Mouse (Mus musculus) left cerebral cortex, adult 6 months (tissue): Measurements from ENCODE around the gene Rgs3. TPM values are rescaled to one million over a fixed set of nuclear protein-coding genes. Genes with fewer than 3 reads are reported as not detected.

Source experiments
- long read RNA-seq, 2 experiments: library from polyadenylated mRNA; unstranded; transcript quantifications; one replicate each; pipeline ENCODE4 v2.0.0; 2019 to 2020
- polyA plus RNA-seq: library from polyadenylated mRNA; unstranded; fragments of <200 nt; fragmentation: Nextera tagmentation; gene quantifications from 2 replicates; pipeline ENCODE4 v1.2.3, GENCODE M21; 2021

Gene Rgs3
- 19.0 and 22.6 TPM in 2 replicates for polyA plus RNA-seq
- long read RNA-seq, experiment 1, full-length matches to known transcripts, result 31 of 99 reads
- long read RNA-seq, experiment 1, partial matches to known transcripts, result 23 of 99 reads
- long read RNA-seq, experiment 1, other reads (novel, unspliced or antisense), result 45 of 99 reads
- long read RNA-seq, experiment 2, transcript Rgs3-207 (5 exons, 1,719 nt), result major isoform, 10 of 33 reads
- long read RNA-seq, experiment 2, partial matches to known transcripts, result 14 of 33 reads
- long read RNA-seq, experiment 2, other reads (novel, unspliced or antisense), result 8 of 33 reads

GRCm38 (mm10) chr4:62559797-62560329, at the start of gene Rgs3:
Gene Rgs3, plus strand, starts transcription at chr4:62559847.

GRCm38 (mm10) chr4:62519849-62520233, 39.8 kb upstream of the Rgs3 start, which contains the start of gene Alad:
Gene Alad, minus strand, starts transcription at chr4:62519918.

DNA sequence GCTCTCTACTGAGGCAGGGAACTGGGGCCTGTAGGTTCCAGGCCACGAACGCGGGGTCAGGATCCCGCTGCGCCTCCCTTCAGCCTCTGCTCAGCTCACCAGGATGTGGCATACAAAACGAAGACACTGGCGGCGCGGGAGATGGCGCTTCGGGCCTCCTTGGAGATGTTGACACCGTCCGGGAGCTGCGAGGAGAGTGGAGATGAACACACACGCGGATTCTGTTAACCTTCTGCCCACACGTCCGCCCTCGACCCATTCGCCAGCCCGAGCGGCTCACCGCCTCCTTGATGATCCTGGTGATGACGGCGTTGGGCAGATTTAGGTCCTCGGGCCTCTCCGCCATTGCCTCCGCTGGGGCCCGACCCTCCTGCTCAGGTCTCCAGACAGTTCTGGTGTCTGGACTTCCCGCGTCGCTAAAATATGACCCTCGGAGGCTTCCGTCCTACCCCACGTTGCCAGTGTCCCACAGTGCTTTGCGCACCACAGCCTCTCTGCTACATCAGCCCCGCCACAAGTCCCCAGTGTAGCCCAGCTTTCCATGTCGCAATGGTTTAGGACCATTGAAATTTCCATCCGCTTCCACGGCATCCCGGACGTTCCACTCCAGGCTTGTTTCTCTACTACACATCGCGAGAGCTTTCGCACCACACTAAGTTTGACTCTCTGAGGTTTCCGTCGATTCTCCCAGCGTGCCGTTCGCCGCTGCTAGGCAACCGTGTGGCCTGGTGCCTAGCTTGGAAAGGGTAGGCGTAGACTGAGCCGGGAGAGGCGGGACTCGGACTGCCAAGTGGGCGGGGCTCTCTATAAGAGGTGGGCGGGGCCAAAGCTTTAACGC, 34.8 kb upstream of the Rgs3 start, which contains the start of the genes Pole3 and 4933430I17Rik:
Gene Pole3, minus strand, starts transcription at position 418 of the 838 bp plus-strand sequence.
Gene 4933430I17Rik, plus strand, starts transcription at position 719 of the 838 bp plus-strand sequence.

Other genes starting within 250 kb of the Rgs3 start
- gene Fkbp15, start 199.3 kb upstream of the Rgs3 start, polyA plus RNA-seq, result 9.1 and 11.4 TPM in 2 replicates
- gene Slc31a1, start 199.1 kb upstream of the Rgs3 start, polyA plus RNA-seq, result 10.3 and 11.3 TPM in 2 replicates
- gene Cdc26, start 151.2 kb upstream of the Rgs3 start, polyA plus RNA-seq, result 49.7 and 58.2 TPM in 2 replicates
- gene Prpf4, start 151.1 kb upstream of the Rgs3 start, polyA plus RNA-seq, result 3.4 and 3.8 TPM in 2 replicates
- not detected in 2 replicates for gene Rnf183, start 124.6 kb upstream of the Rgs3 start, polyA plus RNA-seq
- 9.1 and 10.6 TPM in 2 replicates for gene Wdr31, start 89.0 kb upstream of the Rgs3 start, polyA plus RNA-seq
- 0.09 and 0.31 TPM in 2 replicates for gene Bspry, start 79.8 kb upstream of the Rgs3 start, polyA plus RNA-seq
- 13.4 and 17.7 TPM in 2 replicates for gene Hdhd3, start 56.4 kb upstream of the Rgs3 start, polyA plus RNA-seq
- 67.7 and 74.4 TPM in 2 replicates for gene Alad, start 39.9 kb upstream of the Rgs3 start, polyA plus RNA-seq
- 10.8 and 13.4 TPM in 2 replicates for gene Pole3, start 34.8 kb upstream of the Rgs3 start, polyA plus RNA-seq
- gene 4933430I17Rik, start 34.5 kb upstream of the Rgs3 start, polyA plus RNA-seq, result 0.14 and 0.15 TPM in 2 replicates